ENCODE assay signal across 36 mouse cellular contexts in genomic region chr17:32426610-32427009, GRCm38 (mm10). TPM values are rescaled to one million over a fixed set of nuclear protein-coding genes. Genes with fewer than 3 reads are reported as not detected.
"Had no signal": no experiment of that assay in that cellular context is flagged by ENCODE, and none has a peak within 500 bp of the region (broad histone marks: within the 10 kb centered on the region; RNA-seq: fewer than 3 reads in every experiment).

No protein-coding gene starts in this region.

- H3K4me1 ChIP-seq: heart, embryonic 13.5 days; heart, embryonic 15.5 days; hindbrain, embryonic 10.5 days; hindbrain, embryonic 12.5 days; kidney, embryonic 15.5 days; limb, embryonic 10.5 days; limb, embryonic 12.5 days had no signal

- H3K4me2 ChIP-seq: heart, embryonic 11.5 days; heart, embryonic 13.5 days; heart, embryonic 15.5 days; hindbrain, embryonic 12.5 days; hindbrain, embryonic 14.5 days; kidney, embryonic 15.5 days; limb, embryonic 12.5 days had no signal

- H3K27ac ChIP-seq: gastrocnemius, adult 2 months; heart, adult 2 months; heart, embryonic 13.5 days; heart, embryonic 15.5 days; hindbrain, embryonic 10.5 days; hindbrain, embryonic 12.5 days; hindbrain, embryonic 14.5 days; kidney, embryonic 15.5 days; kidney, postnatal 0 days; limb, embryonic 10.5 days; limb, embryonic 12.5 days had no signal

- DNase-seq: gastrocnemius, adult 2 months; gastrocnemius, postnatal 10 days; gastrocnemius, postnatal 25 days; heart, adult 2 months; heart, postnatal 4 days; kidney, adult 11 months; kidney, adult 2 months; kidney, adult 9 months; kidney, postnatal 14 days; kidney, postnatal 36 days; layer of hippocampus, adult 9-11 months; layer of hippocampus, postnatal 36 days had no signal

- ATAC-seq: forebrain, embryonic 16.5 days; hindbrain, embryonic 16.5 days; inflammation-experienced regulatory T-cells, adult 6 months; intestine, embryonic 16.5 days had no signal

- H3K9me3 ChIP-seq: heart, embryonic 13.5 days; heart, embryonic 15.5 days; hindbrain, embryonic 10.5 days; hindbrain, embryonic 12.5 days; kidney, embryonic 15.5 days; limb, embryonic 10.5 days; limb, embryonic 12.5 days had no signal

- H3K27me3 ChIP-seq: hindbrain, embryonic 12.5 days; limb, embryonic 12.5 days had no signal

- H3K9ac ChIP-seq: heart, embryonic 13.5 days; heart, embryonic 15.5 days; hindbrain, embryonic 12.5 days; hindbrain, embryonic 14.5 days; kidney, embryonic 15.5 days; limb, embryonic 12.5 days had no signal

- H3K4me3 ChIP-seq: gastrocnemius, adult 2 months; heart, adult 2 months; heart, embryonic 13.5 days; heart, embryonic 15.5 days; hindbrain, embryonic 10.5 days; hindbrain, embryonic 12.5 days; kidney, embryonic 15.5 days; limb, embryonic 10.5 days; limb, embryonic 12.5 days had no signal

- H3K36me3 ChIP-seq: heart, embryonic 13.5 days; heart, embryonic 15.5 days; hindbrain, embryonic 10.5 days; hindbrain, embryonic 12.5 days; kidney, embryonic 15.5 days; limb, embryonic 10.5 days; limb, embryonic 12.5 days had no signal

RNA-seq across cellular contexts. Expression of gene Pglyrp2, which starts 2.6 kb away (rescaled TPM):
- total RNA-seq: gastrocnemius, adult 2 months; gastrocnemius, postnatal 10 days; gastrocnemius, postnatal 25 days; heart, postnatal 4 days; layer of hippocampus, adult 18-20 months; layer of hippocampus, adult 8-10 months; layer of hippocampus, postnatal 14 days; layer of hippocampus, postnatal 36 days; left cerebral cortex, adult 18-20 months; left cerebral cortex, adult 8-10 months; left cerebral cortex, postnatal 14 days; left cerebral cortex, postnatal 36 days had no signal
- polyA plus RNA-seq: forebrain, embryonic 16.5 days; frontal cortex, adult 2 months; heart, postnatal 0 days; hindbrain, embryonic 10.5 days; hindbrain, embryonic 14.5 days; hindbrain, embryonic 16.5 days; kidney, embryonic 15.5 days; kidney, postnatal 0 days; limb, embryonic 10.5 days; limb, embryonic 12.5 days had no signal

RNA-seq across cellular contexts. Expression of gene Cyp4f39, which starts 25.9 kb away (rescaled TPM):
- total RNA-seq: gastrocnemius, postnatal 4 days; heart, adult 2 months; layer of hippocampus, adult 8-10 months; layer of hippocampus, postnatal 14 days; layer of hippocampus, postnatal 36 days; left cerebral cortex, adult 18-20 months; left cerebral cortex, adult 8-10 months; left cerebral cortex, postnatal 14 days; left cerebral cortex, postnatal 36 days had no signal
- polyA plus RNA-seq: frontal cortex, adult 2 months; heart, embryonic 11.5 days; limb, embryonic 10.5 days; limb, embryonic 12.5 days had no signal
